Mouse (Mus musculus) E14TG2a.4 (cell line): Measurements from ENCODE around the gene Gm21885.

Source experiments
- CTCF ChIP-seq: conservative IDR thresholded peaks from 2 replicates; pipeline ENCODE4 v1.5.1; 2014; ENCODE audit warnings: low read length
- POU5F1 ChIP-seq: IDR thresholded peaks from 2 replicates; pipeline ENCODE4 v1.6.1; 2014; ENCODE audit warnings: low read length, borderline replicate concordance

GRCm38 (mm10) chr11:94236074-94236473 lies 45.6 kb upstream of the Gm21885 start:
- TF ChIP-seq CTCF (peak; percentile 60), POU5F1 (no peak)
